Comparison of ENCODE assay signal across 27 mouse cellular contexts in the genomic region with DNA sequence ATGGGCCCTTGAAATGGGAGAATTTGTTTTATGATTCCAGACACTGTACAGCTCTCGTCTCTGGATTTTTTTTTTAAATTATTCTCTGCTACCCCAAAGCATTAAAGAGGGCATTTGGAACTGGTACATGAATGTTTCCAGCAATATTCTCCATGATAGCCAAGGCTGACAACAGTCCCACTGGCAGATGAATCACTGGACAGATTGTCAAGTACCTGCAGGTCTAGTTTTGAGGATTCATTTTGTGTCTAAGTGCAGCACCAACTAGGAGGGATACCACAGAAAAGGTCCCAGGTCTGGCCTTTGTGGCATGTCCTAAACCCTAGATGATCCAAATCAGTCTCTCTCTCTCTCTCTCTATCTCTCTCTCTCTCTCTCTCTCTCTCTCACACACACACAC.
"Had no signal": no experiment of that assay in that cellular context is flagged by ENCODE, and none has a peak within 500 bp of the region (broad histone marks: within the 10 kb centered on the region; RNA-seq: fewer than 3 reads in every experiment).

No protein-coding gene starts in this region.

- H3K4me1 ChIP-seq: limb, embryonic 10.5 days; liver, embryonic 12.5 days had no signal

- H3K27me3 ChIP-seq: limb, embryonic 12.5 days; limb, embryonic 15.5 days; liver, embryonic 12.5 days; midbrain, embryonic 12.5 days; midbrain, embryonic 13.5 days; midbrain, embryonic 15.5 days had no signal

- DNase-seq: left cerebral cortex, postnatal 4 days; liver; liver, embryonic 13.5 days; liver, postnatal 0 days; lung, adult 18-20 months; lung, adult 2 months; lung, embryonic 14.5 days; lung, postnatal 10 days; lung, postnatal 14 days; lung, postnatal 36 days; lung, postnatal 4 days; midbrain, embryonic 14.5 days had no signal

- H3K27ac ChIP-seq: limb, embryonic 10.5 days; limb, embryonic 12.5 days; limb, embryonic 13.5 days; limb, embryonic 15.5 days; liver, embryonic 12.5 days; liver, embryonic 13.5 days; liver, embryonic 14.5 days; liver, embryonic 15.5 days; lung, embryonic 15.5 days; macrophage; midbrain, embryonic 10.5 days; midbrain, embryonic 12.5 days; midbrain, embryonic 13.5 days; midbrain, embryonic 15.5 days had no signal

- H3K4me3 ChIP-seq: limb, embryonic 10.5 days; limb, embryonic 12.5 days; limb, embryonic 13.5 days; limb, embryonic 15.5 days; liver, embryonic 12.5 days; liver, embryonic 13.5 days; liver, embryonic 15.5 days; lung, embryonic 15.5 days; megakaryocyte, embryonic 14.5 days; midbrain, embryonic 10.5 days; midbrain, embryonic 12.5 days; midbrain, embryonic 13.5 days; midbrain, embryonic 15.5 days; myocyte had no signal
